Mouse (Mus musculus) splenic B cell, adult 2 months (primary cell): ENCODE results near the gene Ripply1.
A peak's percentile ranks its signal among the peaks of the same experiment; 100 is the strongest.
"Not testable (repeated sequence)": the region's sequence is repeated elsewhere in the genome, so short reads cannot be mapped to it uniquely, and the experiment has no call there.

Experiments
- DNase-seq: peaks from one replicate; pipeline ENCODE4 v3.0.0-alpha.2; 2011; ENCODE audit warnings: low read depth, low spot score
- H3K27me3 ChIP-seq: 2 replicates; pipeline ENCODE4 v1.6.1; 2012; ENCODE audit warnings: mild to moderate bottlenecking, low read length, moderate library complexity, mixed read lengths; ENCODE audit not compliant: control insufficient read depth, poor library complexity, insufficient read depth, severe bottlenecking
- H3K36me3 ChIP-seq: 2 replicates; pipeline ENCODE4 v1.6.1; 2012; ENCODE audit warnings: mild to moderate bottlenecking, low read length, moderate library complexity, mixed read lengths; ENCODE audit not compliant: control insufficient read depth, poor library complexity, insufficient read depth, severe bottlenecking

The Ripply1 gene

GRCm38 (mm10) chrX:139758634-139759033, 23.5 kb downstream of the Ripply1 start:
- not testable (repeated sequence) for H3K36me3 ChIP-seq, DNase-seq, H3K27me3 ChIP-seq

GRCm38 (mm10) chrX:139751855-139752254, 30.3 kb downstream of the Ripply1 start:
- DNase-seq = peak; percentile 57
- H3K27me3 ChIP-seq = no peaks in the 10 kb centered on the region
- no peaks in the 10 kb centered on the region for H3K36me3 ChIP-seq

GRCm38 (mm10) chrX:139737066-139737465, 45.1 kb downstream of the Ripply1 start:
- no peak for DNase-seq
- Histone ChIP-seq H3K36me3 (no peaks in the 10 kb centered on the region), H3K27me3 (no peaks in the 10 kb centered on the region)

GRCm38 (mm10) chrX:139730541-139730940, 51.6 kb downstream of the Ripply1 start:
- no peak for DNase-seq
- 0 out of 2 replicates have a peak, but pooled peaks cover 1% of the 10 kb centered on the region for H3K36me3 ChIP-seq
- H3K27me3 ChIP-seq = no peaks in the 10 kb centered on the region
